Mouse (Mus musculus) ES-E14 (cell line): ENCODE measurements around the gene Spata18. TPM values are rescaled to one million over a fixed set of nuclear protein-coding genes. Genes with fewer than 3 reads are reported as not detected.
A peak's percentile ranks its signal among the peaks of the same experiment; 100 is the strongest.

Experiments
- DNase-seq: peaks from one replicate; pipeline ENCODE4 v3.0.0-alpha.2; 2013; ENCODE audit warnings: low read depth, low spot score
- H3K27ac ChIP-seq: 2 replicates; pipeline ENCODE4 v1.5.1; 2012; ENCODE audit warnings: low read depth, mild to moderate bottlenecking, low read length, moderate library complexity, mixed read lengths; ENCODE audit not compliant: poor library complexity, insufficient read depth, severe bottlenecking
- H3K36me3 ChIP-seq: 2 replicates; pipeline ENCODE4 v1.6.1; 2012; ENCODE audit warnings: mild to moderate bottlenecking, low read length, moderate library complexity, mixed read lengths; ENCODE audit not compliant: control insufficient read depth, poor library complexity, insufficient read depth, severe bottlenecking
- H3K4me1 ChIP-seq, 2 experiments: fragments of 150-350 bp in 1 of 2; sonication (generic) in 1 of 2; 2 replicates each; pipeline ENCODE4 v1.6.1; 2012; ENCODE audit warnings: low read length in 2 of 2, mild to moderate bottlenecking in 1 of 2, mixed read lengths in 1 of 2; ENCODE audit not compliant: control insufficient read depth in 2 of 2, insufficient read depth in 2 of 2, poor library complexity in 1 of 2
- H3K4me3 ChIP-seq, 2 experiments: fragments of 150-350 bp in 1 of 2; sonication (generic) in 1 of 2; 2 replicates each; pipeline ENCODE4 v1.5.1; 2012; ENCODE audit warnings: low read length in 2 of 2, low read depth in 1 of 2, mild to moderate bottlenecking in 1 of 2, mixed read lengths in 1 of 2; ENCODE audit not compliant: insufficient read depth in 1 of 2, poor library complexity in 1 of 2, severe bottlenecking in 1 of 2
- H3K9ac ChIP-seq: 2 replicates; pipeline ENCODE4 v1.6.1; 2012; ENCODE audit warnings: low read depth, mild to moderate bottlenecking, low read length, mixed read lengths; ENCODE audit not compliant: poor library complexity, insufficient read depth, severe bottlenecking
- H3K9me3 ChIP-seq: fragments of 150-350 bp; sonication (generic); 2 replicates; pipeline ENCODE4 v1.6.1; 2012; ENCODE audit warnings: low read depth, mild to moderate bottlenecking, low read length; ENCODE audit not compliant: control insufficient read depth, insufficient read depth
- CHD2 ChIP-seq: IDR thresholded peaks from 2 replicates; pipeline ENCODE4 v1.6.1; 2014; ENCODE audit warnings: mild to moderate bottlenecking, low read depth, low read length, inconsistent platforms
- HCFC1 ChIP-seq: IDR thresholded peaks from 2 replicates; pipeline ENCODE4 v1.6.1; 2012; ENCODE audit warnings: low read length, inconsistent platforms, borderline replicate concordance; ENCODE audit not compliant: insufficient read depth
- MAFK ChIP-seq: IDR thresholded peaks from 2 replicates; pipeline ENCODE4 v1.6.1; 2014; ENCODE audit warnings: mild to moderate bottlenecking, low read depth, low read length, inconsistent platforms; ENCODE audit not compliant: insufficient read depth
- ZC3H11A ChIP-seq: IDR thresholded peaks from 2 replicates; pipeline ENCODE4 v1.6.1; 2012; ENCODE audit warnings: low read depth, mild to moderate bottlenecking, inconsistent platforms, low read length, borderline replicate concordance
- ZNF384 ChIP-seq: IDR thresholded peaks from 2 replicates; pipeline ENCODE4 v1.6.1; 2012; ENCODE audit warnings: low read depth, low read length, inconsistent platforms
- in situ Hi-C, 2 experiments: fragments of 600-800 bp; cut with MboI; formaldehyde crosslinking; loops; one replicate each; pipeline ENCODE4 v1.15.1; 2025; ENCODE audit warnings: low sequenced_read_pairs in 2 of 2, inconsistent platforms in 1 of 2; ENCODE audit not compliant: unreplicated experiment in 2 of 2
- total RNA-seq: library from RNA; depleted of rRNA; stranded (reverse); fragments of 300-350 nt; gene quantifications from 2 replicates; pipeline ENCODE4 v1.2.3, GENCODE M21; 2012

Spata18 gene
- total RNA-seq, 1 experiment = not detected

GRCm38 (mm10) chr5:73691723-73692520 lies 40.7 kb downstream of the Spata18 start:
- in situ Hi-C loops = loop anchor here in 1 of 2 experiments (25.0 kb wide), 1 partner anchor 595 kb away; no protein-coding TSS in a partner anchor
- TF ChIP-seq ZC3H11A (no peak), ZNF384 (no peak), MAFK (no peak), HCFC1 (no peak), CHD2 (no peak)
- Histone ChIP-seq H3K4me1 (peaks cover 8 to 13% of the 10 kb centered on the region in 2 experiments), H3K4me3 (peak overlapping the region in 1 of 2 experiments; percentile 0; a peak in 1 of 4 replicates), H3K9ac (no peak overlapping the region), H3K9me3 (no peaks in the 10 kb centered on the region), H3K36me3 (no peaks in the 10 kb centered on the region), H3K27ac (no peak overlapping the region)
- DNase-seq = peak; percentile 82

GRCm38 (mm10) chr5:73693778-73694177 lies 42.6 kb downstream of the Spata18 start:
- Histone ChIP-seq H3K9me3 (no peaks in the 10 kb centered on the region), H3K4me1 (peaks cover 8 to 13% of the 10 kb centered on the region in 2 experiments), H3K36me3 (no peaks in the 10 kb centered on the region), H3K27ac (no peak overlapping the region), H3K4me3 (no peak overlapping the region), H3K9ac (no peak overlapping the region)
- DNase-seq = no peak
- TF ChIP-seq HCFC1 (no peak), CHD2 (no peak), ZNF384 (no peak), ZC3H11A (no peak), MAFK (no peak)
- in situ Hi-C loops = loop anchor here in 1 of 2 experiments (25.0 kb wide), 1 partner anchor 594 kb away; no protein-coding TSS in a partner anchor

GRCm38 (mm10) chr5:73694254-73695015 lies 43.3 kb downstream of the Spata18 start:
- DNase-seq = no peak
- in situ Hi-C loops = loop anchor here in 1 of 2 experiments (25.0 kb wide), 1 partner anchor 593 kb away; no protein-coding TSS in a partner anchor
- no peak overlapping the region for H3K9ac ChIP-seq
- TF ChIP-seq CHD2 (no peak), ZNF384 (no peak), ZC3H11A (no peak), MAFK (no peak), HCFC1 (no peak)
- peaks cover 8 to 13% of the 10 kb centered on the region in 2 experiments for H3K4me1 ChIP-seq
- no peak overlapping the region for H3K4me3 ChIP-seq
- no peak overlapping the region for H3K27ac ChIP-seq
- H3K9me3 ChIP-seq = no peaks in the 10 kb centered on the region
- no peaks in the 10 kb centered on the region for H3K36me3 ChIP-seq

- Histone ChIP-seq H3K4me1 (no peaks in the 10 kb centered on the region), H3K9ac (no peak overlapping the region), H3K9me3 (no peaks in the 10 kb centered on the region), H3K36me3 (no peaks in the 10 kb centered on the region), H3K4me3 (no peak overlapping the region), H3K27ac (no peak overlapping the region)
- in situ Hi-C loops = loop anchor here in 1 of 2 experiments (25.0 kb wide), 1 partner anchor 590 kb away; no protein-coding TSS in a partner anchor
- no peak for DNase-seq
- TF ChIP-seq ZNF384 (no peak), ZC3H11A (no peak), MAFK (no peak), HCFC1 (no peak), CHD2 (no peak)
Observed at GRCm38 (mm10) chr5:73697700-73698099, 46.5 kb downstream of the Spata18 start.
